Mouse (Mus musculus): ENCODE measurements around the gene Ccnc.

The Ccnc gene

DNA sequence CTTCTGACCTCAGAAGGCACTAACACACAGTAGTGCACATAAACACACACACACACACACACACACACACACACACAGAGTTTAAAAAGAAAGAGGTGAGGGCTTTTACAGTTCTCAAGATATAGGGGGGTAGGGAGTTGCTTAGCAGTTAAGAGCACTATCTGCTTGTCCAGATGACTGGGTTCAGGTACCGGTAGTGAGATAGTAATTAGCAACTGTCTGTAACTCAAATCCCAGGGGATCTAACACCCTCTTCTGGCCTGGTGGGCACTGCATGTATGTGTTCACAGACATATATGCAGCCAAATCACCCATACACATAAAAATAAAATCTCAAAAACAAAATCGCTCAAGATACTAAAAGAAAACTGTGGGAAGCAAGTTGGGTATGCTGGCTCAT is 74.1 kb downstream of the Ccnc start:
- DNase-seq (ENCODE audit: low read depth, low spot score): no peak

DNA sequence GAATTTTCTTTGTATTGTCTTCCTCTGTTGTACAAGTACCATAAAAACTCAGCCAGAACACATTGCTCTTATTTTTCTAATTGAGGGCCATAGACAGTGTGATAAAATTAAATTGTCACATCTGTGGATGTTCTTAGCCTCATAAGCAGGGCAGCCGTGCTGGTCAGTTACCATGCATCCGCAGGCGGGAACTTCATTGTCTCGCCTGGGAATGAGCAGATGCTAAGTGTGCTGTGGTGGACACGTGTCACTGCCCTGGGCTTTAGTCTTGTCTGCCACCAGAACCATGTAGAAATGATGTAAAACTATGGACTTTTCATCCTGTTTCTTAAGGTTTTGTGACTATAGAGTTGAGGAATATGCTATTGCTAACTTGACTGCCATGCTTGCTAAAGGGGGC is 79.7 kb downstream of the Ccnc start:
- DNase-seq (ENCODE audit: low read depth, low spot score): no peak
